Mouse (Mus musculus) fibroblast of lung, adult 2 months (primary cell): Measurements from ENCODE around the gene Odf3b.
A peak's percentile ranks its signal among the peaks of the same experiment; 100 is the strongest.

Experiments used
- DNase-seq: peaks from one replicate; pipeline ENCODE4 v3.0.0-alpha.2; 2011; ENCODE audit warnings: low read depth

Odf3b gene

DNA sequence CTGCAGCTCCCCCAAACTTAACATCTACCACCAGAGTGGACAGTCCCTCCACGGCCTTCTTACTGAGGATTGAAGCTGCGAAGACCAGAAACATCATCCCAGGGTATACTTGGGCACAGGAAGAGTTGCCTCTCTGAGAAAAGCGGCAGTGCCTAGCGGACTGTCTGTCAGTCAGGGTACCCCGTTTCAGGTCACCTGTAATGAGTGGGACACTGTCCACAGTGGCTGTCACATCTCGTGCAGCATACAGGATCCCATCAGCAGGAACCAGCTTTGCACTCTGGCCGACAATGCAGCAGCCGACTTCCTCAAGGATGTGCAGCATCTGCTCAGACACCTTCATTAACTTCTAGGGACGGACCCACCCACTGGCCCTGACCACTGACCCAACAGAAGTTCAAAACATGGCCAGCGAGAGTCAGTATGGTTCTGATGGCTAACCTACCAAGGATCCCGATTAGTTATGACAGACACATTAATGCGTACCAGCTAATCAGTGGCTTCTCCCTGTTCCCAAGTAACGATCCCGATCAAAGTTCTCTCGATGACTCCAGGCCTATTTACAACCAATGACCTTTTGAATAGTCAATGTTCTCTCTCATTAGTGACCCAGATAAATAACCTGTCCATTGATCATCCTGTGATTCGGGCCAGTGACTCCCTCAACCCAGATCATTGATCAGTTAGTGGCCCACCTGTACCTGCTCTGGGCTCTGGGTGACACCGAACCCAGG, 4.1 kb downstream of the Odf3b start:
- no peak for DNase-seq

DNA sequence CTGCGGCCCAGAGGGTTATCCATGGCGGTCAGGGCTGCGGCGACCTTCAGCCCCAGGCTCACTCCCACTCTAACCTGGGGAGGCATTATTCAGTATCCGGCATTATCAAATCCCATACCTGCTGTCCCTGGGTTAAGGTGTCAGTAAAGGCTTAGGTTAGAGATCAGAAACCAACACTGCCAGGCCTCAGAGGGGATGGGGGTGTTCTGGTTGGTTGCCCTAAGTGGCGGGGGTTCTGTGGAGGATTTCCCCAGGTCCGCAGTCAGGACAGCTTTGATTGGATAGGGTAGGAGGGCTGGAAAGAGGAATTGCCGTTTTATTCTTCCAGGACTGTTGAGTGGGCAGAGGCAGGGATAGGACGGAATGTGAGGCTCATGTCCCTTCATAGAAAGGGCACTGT, 4.7 kb downstream of the Odf3b start:
- no peak for DNase-seq

DNA sequence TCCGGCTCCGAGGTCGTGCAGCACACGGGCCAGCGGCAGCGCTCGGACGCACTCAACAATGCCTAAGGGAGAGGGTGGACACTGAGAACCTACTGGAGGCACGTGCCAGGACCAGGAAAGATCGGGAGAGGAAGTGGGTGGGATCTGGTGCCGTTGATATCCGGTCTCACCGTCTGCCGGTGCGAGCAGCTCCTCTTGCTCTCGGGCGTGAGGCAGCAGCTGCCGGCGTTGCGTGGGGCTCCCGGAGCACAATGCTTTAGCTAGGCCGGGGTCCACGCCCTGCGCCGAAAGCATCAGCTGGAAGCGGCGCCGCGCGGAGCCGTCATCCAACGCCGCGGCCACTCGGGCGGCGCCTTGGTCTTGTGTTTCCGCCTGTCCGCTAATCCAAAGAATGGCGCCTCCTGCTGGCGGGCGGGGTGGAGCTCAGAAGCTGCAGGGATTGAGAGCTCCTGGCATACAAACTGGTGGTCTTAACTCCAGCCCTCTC, 5.3 kb downstream of the Odf3b start, which contains the start of gene Sco2:
Gene Sco2, minus strand, starts transcription at position 85 of the 487 bp plus-strand sequence.
- peak; percentile 71 for DNase-seq

DNA sequence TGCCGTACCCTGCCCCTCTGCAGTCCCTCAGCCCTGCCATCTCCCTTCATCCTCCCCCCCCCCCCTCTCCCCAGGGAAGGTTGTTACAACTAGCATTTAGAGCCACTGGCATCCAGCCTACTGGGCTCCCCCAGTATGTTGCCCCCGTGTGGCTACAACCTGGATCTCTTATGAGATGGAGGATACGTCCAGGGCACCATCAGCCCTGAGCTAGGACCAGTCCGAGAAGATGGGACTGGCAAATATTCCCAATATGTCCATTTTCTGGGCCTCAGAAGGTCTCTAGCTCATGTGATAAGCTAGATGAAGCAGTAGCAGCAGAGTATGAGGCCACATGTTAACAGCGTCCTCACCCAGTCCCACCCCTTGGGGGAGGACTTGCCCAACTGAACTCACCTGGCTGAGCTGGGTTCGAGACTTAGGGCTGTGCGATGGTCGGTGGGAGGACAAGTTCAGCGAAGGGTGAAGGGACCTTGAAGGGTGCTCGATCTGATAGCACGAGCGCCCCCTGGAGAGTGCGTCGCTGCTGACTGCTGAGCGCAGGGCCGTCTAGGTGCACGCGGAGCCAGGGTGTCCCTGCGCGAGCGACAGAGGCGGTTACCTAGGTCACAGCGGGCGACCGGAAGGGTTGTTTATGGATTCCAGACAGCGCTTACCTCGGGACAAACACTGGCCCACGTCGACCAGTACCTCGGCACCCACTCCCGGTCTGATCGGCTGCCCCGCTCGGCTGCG, 5.9 kb downstream of the Odf3b start:
- DNase-seq = peak; percentile 57

DNA sequence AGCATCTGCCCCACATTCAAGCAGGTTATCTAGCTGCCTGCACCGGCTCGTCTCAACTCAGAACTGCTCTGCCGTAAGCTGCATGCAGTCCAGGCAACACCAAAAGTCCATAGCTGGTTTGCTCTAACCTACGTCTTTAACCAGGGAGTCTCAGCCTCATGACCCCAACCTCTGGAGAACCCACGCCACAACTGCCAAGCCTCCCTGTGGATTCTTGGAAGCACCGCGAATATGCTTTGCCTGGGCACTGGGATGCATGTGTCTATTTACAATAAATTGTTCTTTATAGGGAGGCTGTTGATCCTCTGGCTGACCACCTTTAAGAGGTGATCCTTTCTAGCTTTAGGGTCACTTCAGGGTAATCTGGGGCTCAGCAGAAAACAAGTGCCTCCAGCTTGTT, 6.5 kb downstream of the Odf3b start:
- DNase-seq = no peak

DNA sequence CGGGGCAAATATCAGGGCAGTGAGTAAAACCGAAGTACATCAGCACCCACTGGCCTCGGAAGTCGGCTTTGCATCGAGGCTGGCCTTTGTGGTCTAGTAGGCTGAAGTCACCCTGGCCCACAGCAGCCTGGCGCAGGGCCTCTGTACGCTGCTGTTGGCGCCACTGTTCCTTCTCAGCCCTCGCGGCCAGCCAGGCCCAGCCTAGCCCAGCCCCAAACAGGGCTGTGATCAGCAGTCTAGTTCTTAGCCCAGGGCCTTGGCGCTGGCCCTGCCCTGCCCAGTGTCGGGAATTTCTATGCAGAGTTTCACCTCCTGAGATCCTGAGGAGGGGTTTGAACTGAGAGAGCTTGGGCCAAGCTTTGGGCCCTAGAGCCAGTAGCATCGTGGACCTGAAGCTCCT, 7.0 kb downstream of the Odf3b start:
- no peak for DNase-seq

DNA sequence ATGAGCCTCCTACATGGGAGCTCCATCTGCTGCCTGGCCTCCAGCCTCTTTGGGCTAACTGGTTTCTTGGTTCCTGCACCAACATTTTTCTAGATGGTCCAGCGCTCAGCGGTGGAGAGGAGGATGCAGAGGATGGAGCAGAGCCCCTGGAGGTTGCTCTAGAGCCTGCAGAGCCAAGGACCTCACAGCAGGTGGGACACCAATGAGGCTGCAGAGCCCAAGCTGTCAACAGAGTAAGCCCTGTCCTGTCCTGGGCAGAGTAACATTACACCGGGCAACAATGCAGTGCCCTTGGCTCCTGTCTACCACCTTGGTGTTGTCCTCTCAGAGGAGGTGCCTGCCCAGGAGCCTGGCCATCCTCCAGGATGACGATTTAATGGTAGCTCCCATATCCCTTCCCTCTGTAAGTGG, 13.9 kb downstream of the Odf3b start:
- no peak for DNase-seq

DNA sequence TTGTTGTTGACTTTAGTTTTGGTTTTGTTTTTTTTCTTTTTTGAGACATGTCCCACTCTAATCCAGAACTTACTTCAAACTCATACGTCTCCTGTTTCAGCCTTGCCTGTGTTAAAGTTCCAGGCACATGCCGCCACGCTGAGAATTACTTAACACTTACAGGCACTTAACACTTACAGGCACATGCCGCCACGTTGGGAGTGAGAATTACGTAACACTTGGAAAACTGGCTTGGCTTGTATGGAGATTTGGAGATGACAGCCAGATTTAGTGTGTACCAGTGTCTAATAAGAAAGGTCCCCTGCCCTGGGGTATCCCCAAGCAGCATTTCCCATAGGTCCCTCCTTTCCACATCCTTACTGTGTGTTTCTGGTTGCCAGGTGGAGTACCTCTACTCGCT, 16.0 kb downstream of the Odf3b start:
- no peak for DNase-seq

DNA sequence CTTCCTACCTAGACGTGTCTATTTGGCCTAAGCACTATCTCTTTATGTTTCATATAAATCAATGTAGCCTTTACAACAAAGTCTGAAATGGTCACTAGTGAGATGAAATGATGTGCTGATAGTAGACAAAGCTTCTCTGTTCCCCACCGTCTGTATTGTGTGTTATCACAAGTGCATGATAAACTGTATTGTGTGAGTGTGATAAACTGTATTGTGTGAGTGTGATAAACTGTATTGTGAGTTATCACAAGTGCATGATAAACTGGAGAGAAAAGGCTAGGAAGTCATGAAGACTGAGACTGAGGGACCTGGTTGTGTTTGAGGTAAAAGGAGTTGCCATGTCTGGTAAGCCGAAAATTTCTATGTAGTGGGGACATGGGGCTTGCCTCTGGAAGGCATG, 20.3 kb downstream of the Odf3b start:
- DNase-seq = no peak

DNA sequence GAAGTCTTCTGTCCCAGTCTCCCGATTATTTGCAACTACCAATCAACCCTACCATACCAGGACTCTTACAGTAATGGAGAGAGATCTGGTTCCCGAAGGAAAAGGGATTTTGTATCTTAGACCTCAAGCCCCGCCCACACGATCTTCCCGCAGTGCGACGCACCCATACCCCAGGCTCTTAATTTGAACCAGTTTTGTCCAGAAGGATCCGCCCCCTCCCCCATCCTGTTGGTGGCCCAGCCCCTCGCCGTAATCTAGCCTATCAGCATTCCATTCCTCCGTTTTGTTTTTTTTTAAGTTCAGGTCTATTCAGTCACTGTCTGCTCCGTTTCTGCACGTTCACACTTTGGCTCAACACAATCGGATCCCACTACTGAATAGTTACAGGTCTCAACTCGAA, 22.7 kb downstream of the Odf3b start:
- peak; percentile 61 for DNase-seq

DNA sequence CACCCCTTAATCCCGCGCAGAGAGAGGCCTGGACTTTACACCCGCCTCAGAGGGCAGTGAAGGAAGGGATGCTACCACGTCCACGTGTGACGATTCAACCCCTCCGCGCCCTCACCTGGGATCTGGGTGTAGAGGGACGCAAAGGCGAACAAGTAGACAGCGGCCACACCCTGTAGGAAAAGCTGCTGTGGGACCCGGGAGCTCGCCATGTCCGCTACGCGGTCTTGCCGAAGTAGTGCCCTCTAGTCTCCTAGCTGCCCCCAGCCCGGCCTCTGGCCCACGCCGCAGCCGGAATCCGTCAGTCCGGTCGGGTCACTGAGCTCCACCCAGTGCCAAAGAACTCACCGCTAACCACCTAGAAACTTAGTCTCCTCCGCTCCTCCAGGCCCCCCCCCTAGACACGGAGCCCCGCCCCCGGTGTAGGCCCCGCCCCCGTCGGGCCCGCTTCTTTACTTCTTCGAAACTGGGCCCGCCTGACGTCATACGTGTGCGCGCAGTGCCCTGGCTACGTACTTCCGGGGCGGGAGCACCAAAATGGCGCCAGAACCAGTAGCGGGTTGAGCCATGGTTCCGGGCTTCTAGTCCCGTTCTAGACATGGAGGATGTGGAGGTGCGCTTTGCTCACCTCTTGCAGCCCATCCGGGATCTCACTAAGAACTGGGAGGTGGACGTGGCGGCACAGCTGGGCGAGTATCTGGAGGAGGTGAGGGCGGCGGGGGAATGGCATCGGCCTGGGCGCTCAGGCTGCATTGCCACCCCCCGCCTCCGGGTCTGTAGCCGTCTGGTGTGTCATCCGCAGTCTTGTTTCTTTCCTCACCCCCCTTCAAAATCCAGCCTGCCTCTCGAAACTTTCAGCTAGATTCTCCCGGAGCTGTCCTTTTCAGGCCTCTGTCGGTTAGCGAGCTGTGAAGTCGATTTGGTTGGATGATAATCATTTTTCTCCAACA, 23.6 kb downstream of the Odf3b start, which contains the start of the genes Lmf2 and Ncaph2:
Gene Lmf2, minus strand, starts transcription at position 419 of the 947 bp plus-strand sequence.
Gene Ncaph2, plus strand, starts transcription at position 479 of the 947 bp plus-strand sequence.
- DNase-seq = peak; percentile 82

DNA sequence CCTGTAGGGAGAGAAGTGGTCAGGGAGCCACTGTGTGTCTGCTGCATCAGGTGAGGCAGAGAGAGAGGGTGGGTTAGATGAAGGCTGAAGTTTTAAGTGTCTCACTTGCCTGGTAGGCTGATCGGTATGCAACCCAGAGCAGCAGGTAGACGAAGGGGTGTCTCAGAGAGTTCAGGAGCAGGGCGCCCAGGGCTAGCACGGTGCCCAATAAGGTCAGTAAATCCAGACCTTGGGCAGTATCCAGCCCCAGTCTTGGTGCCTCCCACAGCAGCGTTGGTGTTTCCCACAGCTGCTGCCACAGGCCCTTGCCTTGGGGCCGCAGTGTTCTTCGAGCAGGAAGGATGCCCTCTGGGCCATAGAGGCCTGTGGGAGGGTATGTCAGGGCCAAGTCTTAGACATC, 24.6 kb downstream of the Odf3b start:
- DNase-seq = no peak

DNA sequence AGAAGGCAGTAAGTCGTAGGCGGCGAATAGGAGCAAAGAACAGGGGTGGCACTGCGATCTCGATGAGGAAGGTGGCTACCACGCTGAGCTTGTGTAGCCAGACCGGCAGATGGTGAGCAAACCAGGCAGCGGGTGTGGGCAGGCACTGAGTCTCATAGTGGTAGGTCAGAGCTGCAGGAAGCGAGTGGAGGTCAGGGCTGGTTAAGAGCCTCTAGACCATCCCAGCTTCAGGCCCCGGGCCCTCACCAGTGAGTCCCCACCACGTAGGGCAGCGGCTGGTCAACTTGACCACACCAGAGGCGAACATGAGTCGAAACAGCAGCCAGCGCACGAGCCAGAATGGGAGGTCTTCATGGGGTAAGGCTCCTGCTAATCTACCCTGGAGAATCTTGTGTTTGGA, 25.2 kb downstream of the Odf3b start:
- DNase-seq = no peak

DNA sequence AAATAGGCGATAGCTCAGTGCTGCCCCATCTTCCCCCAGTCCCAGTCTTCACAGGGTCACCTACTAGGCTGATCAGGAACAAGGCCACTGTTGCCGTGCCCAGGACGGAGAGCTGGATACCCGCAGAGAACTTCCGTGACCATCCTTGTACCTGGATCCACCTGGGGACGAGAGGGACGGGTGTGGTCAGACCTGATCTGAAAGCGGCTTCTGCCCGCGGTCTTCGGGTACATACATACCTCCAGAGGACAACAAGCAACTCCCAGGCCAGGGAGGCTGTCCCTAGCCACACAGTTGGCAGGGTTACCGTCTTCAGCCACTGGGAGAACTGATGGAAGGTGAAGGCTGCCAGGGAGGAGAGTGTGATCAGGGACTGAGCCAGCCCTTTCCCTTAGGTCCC, 26.3 kb downstream of the Odf3b start:
- no peak for DNase-seq

DNA sequence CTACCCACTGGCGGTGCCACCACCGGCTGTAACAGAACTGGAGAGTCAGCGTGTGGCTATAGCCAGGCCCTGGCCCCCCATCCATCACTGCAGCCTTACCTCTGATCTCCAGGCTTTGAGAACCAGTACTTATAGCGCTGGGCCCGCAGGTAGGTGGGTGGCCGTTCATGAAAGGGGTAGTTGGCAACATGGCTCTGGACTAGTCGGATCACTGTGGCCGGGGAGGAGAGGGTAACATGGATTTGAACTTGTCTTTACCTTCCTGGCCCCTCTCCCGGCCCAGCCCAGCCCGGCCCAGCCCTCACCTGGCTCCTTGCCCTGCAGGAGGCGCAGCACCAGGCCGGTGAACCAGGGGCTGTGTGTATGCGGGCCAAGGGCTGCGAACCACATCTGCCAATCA, 27.0 kb downstream of the Odf3b start:
- DNase-seq = no peak

DNA sequence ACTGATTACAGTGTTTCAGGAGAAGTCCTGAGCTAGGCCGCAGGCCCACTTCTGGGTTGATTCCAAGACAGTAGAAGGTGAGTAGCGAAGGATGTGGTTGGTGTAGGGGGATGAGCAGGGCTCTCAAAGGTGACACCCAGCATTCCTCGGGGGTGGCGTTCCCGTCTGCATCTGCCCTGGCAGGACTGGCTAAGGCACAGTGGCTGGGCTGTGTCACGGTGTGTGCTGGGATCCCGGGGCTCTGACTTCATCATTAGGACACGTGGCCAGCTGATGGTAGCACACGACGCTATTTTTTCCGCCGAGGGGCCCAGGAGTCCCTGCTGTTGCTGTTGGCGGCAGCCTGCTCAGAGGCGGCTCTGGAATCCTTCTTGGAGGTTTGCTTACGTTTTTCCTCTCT, 27.8 kb downstream of the Odf3b start:
- DNase-seq = no peak

DNA sequence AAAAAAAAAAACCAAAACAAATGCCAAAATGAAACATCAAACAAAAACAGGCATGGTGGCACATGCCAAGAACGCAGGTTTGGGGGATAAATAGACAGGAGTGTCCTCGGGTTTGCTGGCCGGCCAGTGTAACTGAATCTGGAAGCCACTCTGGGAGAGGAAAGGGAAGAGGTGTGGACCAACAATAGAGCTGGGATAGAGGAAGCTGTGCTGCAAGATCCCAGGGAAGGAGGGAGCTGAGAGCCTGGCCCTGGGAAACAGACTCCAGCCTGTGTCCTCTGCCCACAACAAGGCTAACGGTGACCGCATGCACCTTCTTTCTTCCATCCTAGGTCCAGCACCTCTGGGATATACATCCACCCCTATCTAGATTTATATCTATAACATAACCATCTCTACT, 28.6 kb downstream of the Odf3b start:
- no peak for DNase-seq

DNA sequence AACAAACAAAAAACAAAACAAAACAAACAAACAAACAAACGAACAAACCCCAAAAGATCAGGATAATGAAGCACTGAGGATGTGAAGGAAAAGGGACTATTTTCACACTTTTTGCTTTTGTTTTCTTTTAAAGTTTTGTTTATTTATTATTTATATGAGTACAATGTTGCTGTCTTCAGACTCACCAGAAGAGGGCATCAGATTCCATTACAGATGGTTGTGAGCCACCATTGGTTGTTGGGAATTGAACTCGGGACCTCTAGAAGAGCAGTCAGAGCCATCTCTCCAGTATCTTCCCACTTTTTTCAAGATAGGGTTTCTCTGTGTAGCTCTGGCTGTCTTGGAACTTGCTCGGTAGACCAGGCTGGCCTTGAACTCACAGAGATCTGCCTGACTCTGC, 35.8 kb downstream of the Odf3b start:
- no peak for DNase-seq

DNA sequence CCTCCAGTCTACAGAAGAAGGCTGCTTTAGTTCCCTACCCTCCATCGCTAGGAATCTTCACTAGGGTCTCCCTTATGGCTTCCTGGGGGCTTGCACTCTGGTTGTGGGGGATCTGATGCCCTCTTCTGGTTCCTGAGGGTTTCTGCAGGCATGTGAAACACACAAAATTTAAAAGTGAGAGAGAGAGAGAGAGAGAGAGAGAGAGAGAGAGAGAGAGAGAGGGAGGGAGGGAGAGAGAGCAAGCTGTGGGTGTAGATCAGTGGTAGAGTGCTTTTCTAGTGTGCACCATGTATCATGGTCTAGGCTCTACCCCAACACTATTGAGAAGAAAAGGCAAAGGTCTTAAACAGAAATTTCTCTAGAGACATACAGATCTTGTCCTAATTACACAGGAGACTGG, 37.4 kb downstream of the Odf3b start:
- DNase-seq = no peak

DNA sequence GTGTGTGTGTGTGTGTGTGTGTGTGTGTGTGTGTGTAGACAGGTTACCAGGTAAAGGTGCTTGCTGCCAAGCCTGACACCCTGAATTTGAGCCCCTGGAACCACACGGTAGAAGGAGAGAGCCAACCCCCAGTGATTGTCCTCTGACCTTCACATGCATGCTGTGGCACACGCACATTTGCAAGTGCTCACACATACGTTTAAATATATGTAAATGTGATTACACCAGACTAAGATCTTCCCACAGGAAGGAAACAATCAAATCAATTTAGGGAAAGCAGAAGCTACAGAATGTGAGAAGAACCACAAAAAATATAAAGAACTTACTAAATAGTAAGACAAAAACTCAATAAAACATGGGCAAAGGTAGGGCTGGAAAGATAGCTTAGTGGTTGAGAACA, 38.9 kb downstream of the Odf3b start:
- no peak for DNase-seq

DNA sequence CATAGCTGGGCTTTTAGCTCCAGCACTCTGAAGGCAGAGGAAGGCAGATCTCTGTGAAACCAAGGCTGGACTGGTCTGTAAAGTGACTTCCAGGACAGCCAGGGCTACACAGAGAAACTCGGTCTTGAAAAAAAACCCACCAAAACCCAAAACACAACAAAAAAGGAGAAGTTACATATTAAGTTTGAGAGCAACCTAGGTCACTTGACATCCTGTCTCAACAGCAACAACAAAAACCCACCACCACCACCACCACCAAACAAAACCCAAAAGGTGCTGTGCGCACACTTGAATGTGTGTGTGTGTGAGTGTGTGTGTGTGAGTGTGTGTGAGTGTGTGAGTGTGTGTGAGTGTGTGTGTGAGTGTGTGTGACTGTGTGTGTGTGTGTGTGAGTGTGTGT, 39.4 kb downstream of the Odf3b start:
- no peak for DNase-seq

DNA sequence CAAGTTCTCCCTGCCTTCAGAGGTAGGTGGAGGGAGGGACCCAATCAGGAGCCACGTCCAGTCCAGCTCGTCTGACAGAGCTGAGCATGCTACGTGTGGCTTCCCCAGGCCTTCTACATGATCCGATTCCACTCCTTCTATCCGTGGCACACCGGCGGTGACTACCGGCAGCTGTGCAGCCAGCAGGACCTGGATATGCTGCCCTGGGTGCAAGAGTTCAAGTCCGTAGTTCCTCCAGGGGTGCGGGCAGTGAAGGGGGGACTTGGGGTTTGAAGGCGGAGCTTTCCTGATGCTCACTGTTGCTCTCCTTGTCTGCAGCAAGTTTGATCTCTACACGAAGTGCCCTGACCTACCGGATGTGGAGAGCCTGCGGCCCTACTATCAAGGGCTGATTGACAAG, 42.7 kb downstream of the Odf3b start:
- no peak for DNase-seq
